Mouse (Mus musculus) neural tube, embryonic 15.5 days (tissue): ENCODE measurements at regions not wholly inside any gene's neighbourhood (a gene's known extent, or its start where the extent isn't known, plus 50 kb on each side); places are given as distances from the start of the nearest gene placed in this dataset.
A peak's percentile ranks its signal among the peaks of the same experiment; 100 is the strongest.

Experiments used
- ATAC-seq: fragments of 200-750 bp; cut with Nextera tagmentation; 2 replicates; pipeline ENCODE4 v1.8.0; 2017; ENCODE audit warnings: mild to moderate bottlenecking, moderate TSS enrichment, moderate library complexity; ENCODE audit not compliant: low FRiP score
- H3K27ac ChIP-seq: fragments of 300-500 bp; sonication (generic); replicated peaks from 2 replicates; pipeline ENCODE4 v1.5.1; 2015; ENCODE audit warnings: mild to moderate bottlenecking, inconsistent platforms
- H3K27me3 ChIP-seq: fragments of 300-500 bp; sonication (generic); replicated peaks from 2 replicates; pipeline ENCODE4 v1.6.1; 2015; ENCODE audit warnings: inconsistent platforms
- H3K36me3 ChIP-seq: fragments of 300-500 bp; sonication (generic); 2 replicates; pipeline ENCODE4 v1.6.1; 2015; ENCODE audit warnings: inconsistent platforms
- H3K4me1 ChIP-seq: fragments of 300-500 bp; sonication (generic); 2 replicates; pipeline ENCODE4 v1.6.1; 2015; ENCODE audit warnings: inconsistent platforms
- H3K4me2 ChIP-seq: fragments of 300-500 bp; sonication (generic); 2 replicates; pipeline ENCODE4 v1.6.1; 2015; ENCODE audit warnings: inconsistent platforms, mild to moderate bottlenecking, moderate library complexity
- H3K4me3 ChIP-seq: fragments of 300-500 bp; sonication (generic); replicated peaks from 2 replicates; pipeline ENCODE4 v1.5.1; 2015; ENCODE audit warnings: mild to moderate bottlenecking, inconsistent platforms
- H3K9ac ChIP-seq: fragments of 300-500 bp; sonication (generic); replicated peaks from 2 replicates; pipeline ENCODE4 v1.6.1; 2015; ENCODE audit warnings: mild to moderate bottlenecking, inconsistent platforms
- H3K9me3 ChIP-seq: fragments of 300-500 bp; sonication (generic); replicated peaks from 2 replicates; pipeline ENCODE4 v1.6.1; 2016; ENCODE audit warnings: inconsistent platforms
- WGBS: fragments of 180-500 bp; shearing (Covaris S2); methylation state at CpG from one replicate; pipeline ENCODE4 v1.1.7; 2015; ENCODE audit warnings: mixed read lengths; 5-methylcytosine and 5-hydroxymethylcytosine counted together

- WGBS = 79% methylated on average over 8 of the region's 8 CpGs
- Histone ChIP-seq H3K4me1 (no peaks in the 10 kb centered on the region), H3K9ac (no peak overlapping the region), H3K27me3 (no peaks in the 10 kb centered on the region), H3K36me3 (no peaks in the 10 kb centered on the region), H3K27ac (no peak overlapping the region), H3K9me3 (no peaks in the 10 kb centered on the region), H3K4me2 (no peak overlapping the region), H3K4me3 (no peak overlapping the region)
- ATAC-seq = no peak
Measured at GRCm38 (mm10) chr9:30742471-30743098, 179.7 kb downstream of the Adamts15 start.

DNA sequence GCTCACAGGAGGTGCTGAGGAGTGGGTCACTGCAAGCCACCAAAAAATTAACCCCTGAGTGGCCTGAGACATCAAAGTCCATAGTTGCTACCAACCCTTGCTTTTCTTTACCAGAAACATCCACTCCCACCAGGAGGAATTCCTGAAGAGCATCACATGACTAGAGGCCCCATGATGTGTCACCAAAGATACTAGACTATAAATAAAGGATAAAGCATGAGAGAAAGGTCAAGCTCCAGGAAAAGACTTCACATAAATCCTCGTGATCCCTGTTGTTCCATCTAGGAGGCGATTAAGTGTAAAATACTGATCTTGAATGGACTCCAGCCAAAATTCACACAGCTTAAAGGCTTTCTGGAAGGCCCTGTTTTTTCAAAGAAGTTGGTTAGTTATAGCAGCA, 190.6 kb downstream of the Adamts15 start:
- H3K27ac ChIP-seq = no peak overlapping the region
- no peaks in the 10 kb centered on the region for H3K36me3 ChIP-seq
- no peak overlapping the region for H3K9ac ChIP-seq
- no peak overlapping the region for H3K4me3 ChIP-seq
- H3K27me3 ChIP-seq = no peaks in the 10 kb centered on the region
- 28% methylated on average over 2 of the region's 2 CpGs for WGBS
- ATAC-seq = no peak
- H3K9me3 ChIP-seq = no peaks in the 10 kb centered on the region
- H3K4me2 ChIP-seq = no peak overlapping the region
- H3K4me1 ChIP-seq = no peaks in the 10 kb centered on the region

DNA sequence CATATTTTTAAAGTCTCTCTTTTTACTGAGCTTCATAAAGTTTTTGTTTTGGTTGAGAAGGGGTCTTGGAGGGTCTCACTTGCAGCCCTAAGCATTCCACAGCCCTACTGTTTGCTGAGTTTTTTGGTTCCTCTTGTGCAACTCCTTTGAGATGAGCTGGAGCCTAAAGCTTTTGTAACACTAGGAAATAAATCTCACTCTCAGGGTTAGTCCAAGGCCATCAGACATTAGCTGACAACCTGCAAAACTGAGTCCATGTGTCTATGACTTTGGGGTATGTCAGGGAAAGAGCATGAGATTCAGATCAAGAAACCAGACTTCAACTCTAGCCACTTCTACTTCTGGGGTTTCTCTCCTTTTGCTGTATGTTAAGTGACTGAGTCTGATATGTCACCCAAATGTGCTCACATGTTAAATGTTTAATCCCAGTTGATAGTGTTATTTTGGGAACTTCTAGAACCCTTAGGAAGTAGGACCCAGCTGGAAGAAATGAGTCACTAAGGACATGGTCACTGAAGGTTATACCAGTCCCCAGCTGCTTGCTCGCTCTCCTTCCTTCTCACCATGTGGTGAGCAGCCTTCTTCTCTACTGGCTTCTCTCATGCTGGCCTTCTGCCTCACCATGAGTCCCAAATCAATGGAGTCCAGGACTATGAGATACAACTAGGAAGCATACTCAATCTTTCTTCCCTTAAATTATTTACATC, 198.7 kb downstream of the Adamts15 start:
- Histone ChIP-seq H3K27ac (no peak overlapping the region), H3K36me3 (no peaks in the 10 kb centered on the region), H3K9me3 (no peaks in the 10 kb centered on the region), H3K4me3 (no peak overlapping the region), H3K4me1 (0 out of 2 replicates have a peak, but pooled peaks cover 4% of the 10 kb centered on the region), H3K27me3 (no peaks in the 10 kb centered on the region), H3K4me2 (no peak overlapping the region), H3K9ac (no peak overlapping the region)
- ATAC-seq = no peak
- 100% methylated on average over 1 of the region's 1 CpGs for WGBS

DNA sequence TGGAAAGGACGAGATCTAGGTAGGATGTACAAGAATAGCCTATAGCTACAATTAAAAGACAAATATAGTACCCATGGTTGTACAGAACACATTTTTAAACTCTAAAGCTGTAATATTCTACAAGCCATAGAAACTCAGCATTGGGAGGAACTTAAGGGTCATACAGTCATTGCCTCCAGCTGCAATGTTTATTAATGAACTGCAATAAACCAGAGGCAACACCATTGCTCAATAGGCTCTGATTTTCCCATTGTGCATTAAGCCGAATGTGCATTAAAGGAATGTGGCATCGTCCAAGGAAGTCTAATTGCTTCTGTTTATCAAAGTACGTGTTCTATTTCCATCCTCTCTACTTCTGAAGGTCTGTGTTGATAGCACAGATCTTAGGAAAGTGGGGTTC, 200.4 kb downstream of the Adamts15 start:
- peak; percentile 61 for ATAC-seq
- no peak overlapping the region for H3K4me2 ChIP-seq
- peak overlapping the region; percentile 18; the same call in 1 of the 2 replicates for H3K27ac ChIP-seq
- no peaks in the 10 kb centered on the region for H3K27me3 ChIP-seq
- no peak overlapping the region for H3K4me3 ChIP-seq
- H3K4me1 ChIP-seq = 0 out of 2 replicates have a peak, but pooled peaks cover 4% of the 10 kb centered on the region
- H3K36me3 ChIP-seq = no peaks in the 10 kb centered on the region
- 39% methylated on average over 4 of the region's 4 CpGs for WGBS
- H3K9ac ChIP-seq = no peak overlapping the region
- H3K9me3 ChIP-seq = no peaks in the 10 kb centered on the region

DNA sequence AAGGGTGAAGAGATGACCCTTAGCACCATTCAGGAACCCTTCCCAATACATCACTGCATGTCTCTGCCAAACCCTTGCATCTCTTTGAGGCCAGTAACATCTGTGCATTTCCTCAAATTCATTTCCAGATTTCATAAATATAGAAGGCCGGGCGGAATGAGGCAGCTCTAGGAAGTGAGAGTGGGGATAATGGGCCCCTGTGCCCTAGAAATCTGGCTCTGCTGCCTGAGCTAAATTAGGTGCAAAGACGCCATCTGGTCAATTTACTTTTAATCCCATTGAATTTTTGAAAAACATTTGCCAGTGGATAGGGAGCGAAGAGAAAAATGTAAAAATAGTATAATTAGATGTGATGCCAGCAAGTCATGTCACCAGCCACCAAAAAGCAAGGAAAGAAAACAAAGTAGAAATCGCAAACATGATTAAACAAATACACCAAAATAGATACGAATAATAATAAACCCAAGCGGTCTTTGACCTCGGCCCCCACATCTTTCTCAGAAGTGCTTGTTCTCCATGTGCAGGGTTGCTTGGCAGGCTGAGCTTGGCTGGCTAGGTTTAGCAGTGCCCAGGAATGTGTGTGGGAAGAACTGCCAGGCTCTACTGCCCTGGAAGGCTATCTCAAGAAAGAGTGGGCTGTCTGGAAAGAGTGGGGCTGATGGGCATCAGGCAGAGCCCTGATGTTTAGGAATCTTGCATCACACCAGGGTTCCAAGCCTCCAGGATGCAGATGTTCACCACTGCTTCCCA, 205.7 kb downstream of the Adamts15 start:
- ATAC-seq = no peak
- Histone ChIP-seq H3K36me3 (no peaks in the 10 kb centered on the region), H3K27ac (peak overlapping the region; percentile 19), H3K4me2 (no peak overlapping the region), H3K9me3 (no peaks in the 10 kb centered on the region), H3K27me3 (no peaks in the 10 kb centered on the region), H3K4me3 (no peak overlapping the region), H3K9ac (no peak overlapping the region), H3K4me1 (no peaks in the 10 kb centered on the region)
- 73% methylated on average over 8 of the region's 8 CpGs for WGBS

DNA sequence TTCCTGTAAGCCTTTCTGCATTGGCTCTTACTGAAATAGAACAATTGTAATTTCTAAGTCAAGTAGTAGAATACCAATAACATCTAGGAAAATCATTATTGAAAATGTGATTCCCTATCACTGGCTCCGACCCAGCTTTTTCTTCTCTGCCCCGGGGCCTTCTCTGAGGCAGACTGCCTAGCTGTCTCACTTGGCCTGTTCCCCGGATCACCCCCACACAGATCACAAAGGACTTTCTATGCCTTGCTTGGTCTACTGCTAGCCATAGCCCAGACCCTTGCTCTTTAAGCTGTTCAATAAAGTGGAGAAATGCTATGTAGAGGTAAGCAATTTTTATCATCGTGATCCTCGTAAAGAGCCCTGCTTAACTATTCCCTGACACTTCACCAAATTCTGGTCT, 212.1 kb downstream of the Adamts15 start:
- Histone ChIP-seq H3K27ac (no peak overlapping the region), H3K9me3 (no peaks in the 10 kb centered on the region), H3K27me3 (no peaks in the 10 kb centered on the region), H3K4me3 (no peak overlapping the region), H3K36me3 (no peaks in the 10 kb centered on the region), H3K4me1 (no peaks in the 10 kb centered on the region), H3K9ac (no peak overlapping the region), H3K4me2 (no peak overlapping the region)
- no peak for ATAC-seq
- WGBS = 78% methylated on average over 5 of the region's 5 CpGs

GRCm38 (mm10) chr9:30699848-30700247, 222.4 kb downstream of the Adamts15 start:
- Histone ChIP-seq H3K4me1 (no peaks in the 10 kb centered on the region), H3K27ac (no peak overlapping the region), H3K36me3 (no peaks in the 10 kb centered on the region), H3K4me3 (no peak overlapping the region), H3K9me3 (no peaks in the 10 kb centered on the region), H3K9ac (no peak overlapping the region), H3K27me3 (no peaks in the 10 kb centered on the region), H3K4me2 (no peak overlapping the region)
- ATAC-seq = no peak
- WGBS = 57% methylated on average over 5 of the region's 5 CpGs

- no peaks in the 10 kb centered on the region for H3K27me3 ChIP-seq
- no peaks in the 10 kb centered on the region for H3K4me1 ChIP-seq
- H3K36me3 ChIP-seq = no peaks in the 10 kb centered on the region
- H3K27ac ChIP-seq = no peak overlapping the region
- no peak overlapping the region for H3K4me3 ChIP-seq
- ATAC-seq = no peak
- H3K4me2 ChIP-seq = no peak overlapping the region
- no peak overlapping the region for H3K9ac ChIP-seq
- WGBS = 90% methylated on average over 1 of the region's 1 CpGs
- no peaks in the 10 kb centered on the region for H3K9me3 ChIP-seq
Measured at GRCm38 (mm10) chr9:30697533-30697932, 224.7 kb downstream of the Adamts15 start.

- no peak overlapping the region for H3K4me3 ChIP-seq
- H3K27ac ChIP-seq = no peak overlapping the region
- H3K4me1 ChIP-seq = no peaks in the 10 kb centered on the region
- no peaks in the 10 kb centered on the region for H3K27me3 ChIP-seq
- H3K4me2 ChIP-seq = no peak overlapping the region
- H3K9ac ChIP-seq = no peak overlapping the region
- H3K36me3 ChIP-seq = no peaks in the 10 kb centered on the region
- no peak for ATAC-seq
- H3K9me3 ChIP-seq = peaks cover 8% of the 10 kb centered on the region; the same call in 1 of the 2 replicates
Measured at GRCm38 (mm10) chr9:30668095-30668494, 241.2 kb downstream of the Snx19 start.

- Histone ChIP-seq H3K36me3 (no peaks in the 10 kb centered on the region), H3K9me3 (peaks cover 8% of the 10 kb centered on the region; the same call in 1 of the 2 replicates), H3K4me3 (no peak overlapping the region), H3K4me1 (no peaks in the 10 kb centered on the region), H3K27me3 (no peaks in the 10 kb centered on the region), H3K9ac (no peak overlapping the region), H3K27ac (no peak overlapping the region), H3K4me2 (no peak overlapping the region)
- no peak for ATAC-seq
- WGBS = 96% methylated on average over 6 of the region's 6 CpGs
Measured at GRCm38 (mm10) chr9:30662456-30662855, 235.5 kb downstream of the Snx19 start.

GRCm38 (mm10) chr9:30653961-30654360, 227.1 kb downstream of the Snx19 start:
- H3K4me1 ChIP-seq = peaks cover 6% of the 10 kb centered on the region
- 92% methylated on average over 5 of the region's 5 CpGs for WGBS

GRCm38 (mm10) chr9:30653210-30653609, 226.3 kb downstream of the Snx19 start:
- H3K36me3 ChIP-seq = no peaks in the 10 kb centered on the region
- 89% methylated on average over 3 of the region's 3 CpGs for WGBS
- H3K4me3 ChIP-seq = no peak overlapping the region
- no peaks in the 10 kb centered on the region for H3K9me3 ChIP-seq
- H3K9ac ChIP-seq = no peak overlapping the region
- no peaks in the 10 kb centered on the region for H3K27me3 ChIP-seq
- H3K27ac ChIP-seq = no peak overlapping the region
- ATAC-seq = no peak
- H3K4me2 ChIP-seq = no peak overlapping the region
- peaks cover 6% of the 10 kb centered on the region for H3K4me1 ChIP-seq

More at GRCm38 (mm10) chr9:30653961-30654360, 227.1 kb downstream of the Snx19 start:
- H3K9ac ChIP-seq = no peak overlapping the region
- H3K4me3 ChIP-seq = no peak overlapping the region
- H3K27ac ChIP-seq = no peak overlapping the region
- no peaks in the 10 kb centered on the region for H3K27me3 ChIP-seq
- no peak overlapping the region for H3K4me2 ChIP-seq
- no peaks in the 10 kb centered on the region for H3K36me3 ChIP-seq
- no peaks in the 10 kb centered on the region for H3K9me3 ChIP-seq
- ATAC-seq = no peak
